Mouse (Mus musculus) hindlimb bud, embryonic 11.5 days (tissue): ENCODE data around the gene Nsg2.

Experiments used
- DNase-seq: peaks from one replicate; pipeline ENCODE4 v3.0.0-alpha.2; 2012; ENCODE audit warnings: low read depth, low spot score; ENCODE audit errors: extremely low spot score

Gene Nsg2

GRCm38 (mm10) chr11:32011867-32012603, 11.8 kb downstream of the Nsg2 start:
- DNase-seq: no peak

DNA sequence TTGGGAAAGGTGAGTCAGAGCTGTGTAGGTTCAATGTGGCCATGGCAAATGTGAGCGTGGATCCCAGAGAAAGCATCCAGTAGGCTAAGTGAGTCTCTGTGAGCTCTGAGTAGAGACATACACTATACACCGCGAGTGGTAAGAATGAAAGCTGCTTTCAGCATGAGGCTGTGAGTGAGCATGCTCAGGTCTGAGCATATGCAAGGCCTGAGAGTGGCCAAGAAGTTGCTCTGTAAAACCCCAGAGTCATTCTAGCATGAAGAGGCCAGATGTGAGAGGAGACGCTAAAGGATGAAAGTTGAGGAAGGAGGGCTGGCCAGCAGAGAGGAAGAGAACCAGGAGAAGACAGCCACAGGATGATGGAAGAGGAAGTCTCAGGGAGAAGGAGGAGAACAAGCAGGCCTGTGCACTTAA, 12.8 kb downstream of the Nsg2 start:
- DNase-seq: no peak

GRCm38 (mm10) chr11:32013561-32013960, 13.3 kb downstream of the Nsg2 start:
- no peak for DNase-seq

DNA sequence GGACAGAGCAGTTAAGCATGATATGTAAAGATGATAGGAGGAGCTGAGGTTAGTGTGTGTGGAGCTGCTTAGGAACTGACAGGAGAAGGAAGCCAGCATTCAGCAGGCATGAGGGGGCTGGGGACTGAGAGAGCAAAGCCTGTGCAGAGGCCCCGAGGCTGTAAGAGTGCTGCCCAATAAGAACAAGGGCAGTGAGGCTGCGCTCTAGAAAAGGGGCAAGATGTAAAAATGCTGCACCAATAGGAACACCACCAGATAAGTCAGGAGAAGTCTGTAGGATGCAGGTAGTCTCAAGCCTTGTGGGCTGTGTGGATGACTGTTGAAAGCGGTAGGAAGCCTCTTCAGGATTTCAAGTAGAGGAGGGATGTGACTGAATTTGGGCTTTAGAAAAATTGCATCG, 17.9 kb downstream of the Nsg2 start:
- DNase-seq: no peak

DNA sequence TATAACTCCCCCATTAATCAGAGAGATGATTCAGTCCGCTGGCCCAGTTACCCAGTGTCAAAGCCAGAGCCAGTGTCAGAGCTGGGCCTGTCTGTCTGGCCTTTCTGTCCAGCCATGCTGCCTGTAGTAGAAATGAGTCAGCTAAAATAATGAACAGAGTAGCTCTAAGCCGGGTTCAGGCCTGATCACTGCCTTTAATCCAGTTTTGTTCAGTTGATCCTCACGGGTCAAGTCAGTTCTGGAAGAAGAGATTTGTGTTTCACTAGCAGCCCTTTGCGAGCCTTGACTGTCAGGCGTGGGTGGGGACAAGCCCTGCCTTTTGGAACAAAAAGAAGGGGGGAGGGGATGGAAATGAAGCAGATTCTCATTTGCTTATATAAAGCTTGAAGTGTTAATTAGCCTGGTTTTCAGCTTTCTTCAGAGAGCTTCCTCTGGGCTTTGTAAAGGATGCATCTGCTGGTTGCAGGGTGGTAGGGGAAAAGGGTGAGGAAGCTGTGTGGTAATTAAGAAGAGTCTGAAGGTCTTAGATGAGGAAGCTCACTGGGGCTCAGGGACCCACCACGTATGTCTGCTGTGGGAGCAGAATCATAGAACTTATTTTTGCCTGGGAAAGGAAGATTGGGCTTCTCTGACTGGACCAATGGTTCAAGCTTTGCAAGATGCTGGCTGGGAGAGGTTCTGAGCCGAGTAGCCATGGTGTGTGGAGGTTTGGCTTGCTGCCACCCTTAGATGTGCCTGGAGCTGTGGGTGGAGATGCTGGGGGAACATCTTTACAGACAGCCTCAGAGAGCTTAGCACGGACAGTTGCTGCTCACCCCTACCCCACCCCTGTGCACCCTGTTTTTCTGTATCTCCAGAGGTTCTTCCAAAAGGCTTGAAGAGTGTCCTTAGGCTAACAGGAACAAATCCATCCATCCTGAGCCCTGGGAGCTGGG, 20.0 kb downstream of the Nsg2 start:
- no peak for DNase-seq

- no peak for DNase-seq
These were observed 26.4 kb downstream of the Nsg2 start for GRCm38 (mm10) chr11:32026634-32027033.

- DNase-seq: no peak
These were observed 27.4 kb downstream of the Nsg2 start for GRCm38 (mm10) chr11:32027474-32028342.

DNA sequence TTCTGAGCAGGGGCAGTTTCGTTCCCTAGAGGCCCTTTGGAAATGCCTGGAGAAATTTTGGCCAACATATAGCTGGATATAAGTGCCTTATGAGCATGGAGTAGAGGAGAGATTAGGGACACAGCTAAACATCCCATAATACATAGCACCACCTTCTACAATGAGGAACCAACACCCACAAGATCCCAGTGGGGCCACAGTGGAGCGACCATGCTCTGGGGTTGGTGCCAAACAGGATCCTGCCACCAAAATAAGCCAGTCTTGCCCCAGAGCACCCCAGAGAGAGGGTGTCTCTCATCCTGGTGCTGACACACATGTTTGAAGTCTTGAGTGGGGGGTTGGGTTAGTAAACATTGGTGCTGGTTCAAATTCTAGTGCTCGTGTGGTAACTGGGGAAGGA, 28.3 kb downstream of the Nsg2 start:
- no peak for DNase-seq

GRCm38 (mm10) chr11:32029356-32029755, 29.1 kb downstream of the Nsg2 start:
- no peak for DNase-seq

GRCm38 (mm10) chr11:32031396-32031795, 31.1 kb downstream of the Nsg2 start:
- no peak for DNase-seq

- no peak for DNase-seq
These were observed 31.8 kb downstream of the Nsg2 start for GRCm38 (mm10) chr11:32032053-32032452.

DNA sequence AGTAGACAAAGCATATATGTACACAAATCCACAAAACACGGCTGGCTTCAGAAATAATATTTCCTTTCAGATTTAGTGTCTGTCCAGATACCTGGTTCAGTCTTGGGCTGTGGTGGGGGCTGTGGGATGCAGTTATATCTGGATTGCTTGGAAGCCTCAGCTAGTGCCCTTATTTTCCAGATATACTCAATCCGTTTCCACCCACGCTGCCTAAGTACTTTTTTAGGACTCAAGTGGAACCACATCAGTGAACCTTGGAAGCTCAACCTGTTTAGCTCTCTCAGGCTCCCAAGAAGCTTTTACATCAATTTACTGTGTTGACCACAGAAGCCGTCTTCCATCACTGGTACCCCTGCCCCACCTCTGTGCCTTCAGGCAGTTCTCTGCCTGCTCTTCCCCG, 35.6 kb downstream of the Nsg2 start:
- DNase-seq: no peak

DNA sequence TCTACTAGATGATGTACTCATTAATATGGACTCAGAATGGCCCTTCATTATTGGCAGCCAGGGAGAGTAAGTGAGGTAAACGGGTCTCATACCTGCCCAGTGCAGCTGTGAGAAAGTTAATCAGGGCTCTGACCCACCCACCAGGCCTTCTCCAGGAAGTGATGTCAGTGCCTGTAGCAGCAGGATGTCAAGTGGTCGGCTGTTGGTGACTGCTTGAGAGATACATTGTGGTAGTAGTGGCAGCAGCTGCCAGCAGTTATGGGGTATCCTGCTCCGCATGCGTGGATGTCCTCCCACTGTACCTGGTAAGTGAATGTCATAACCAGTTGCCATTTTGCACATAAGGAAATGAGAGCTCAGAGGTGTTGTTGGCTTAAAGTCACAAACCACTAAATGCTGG, 39.4 kb downstream of the Nsg2 start:
- no peak for DNase-seq

GRCm38 (mm10) chr11:32057389-32057788, 57.1 kb downstream of the Nsg2 start:
- no peak for DNase-seq

- DNase-seq: no peak
These were observed 57.6 kb downstream of the Nsg2 start for GRCm38 (mm10) chr11:32057861-32058260.

GRCm38 (mm10) chr11:32061020-32061419, 60.8 kb downstream of the Nsg2 start:
- DNase-seq: no peak

DNA sequence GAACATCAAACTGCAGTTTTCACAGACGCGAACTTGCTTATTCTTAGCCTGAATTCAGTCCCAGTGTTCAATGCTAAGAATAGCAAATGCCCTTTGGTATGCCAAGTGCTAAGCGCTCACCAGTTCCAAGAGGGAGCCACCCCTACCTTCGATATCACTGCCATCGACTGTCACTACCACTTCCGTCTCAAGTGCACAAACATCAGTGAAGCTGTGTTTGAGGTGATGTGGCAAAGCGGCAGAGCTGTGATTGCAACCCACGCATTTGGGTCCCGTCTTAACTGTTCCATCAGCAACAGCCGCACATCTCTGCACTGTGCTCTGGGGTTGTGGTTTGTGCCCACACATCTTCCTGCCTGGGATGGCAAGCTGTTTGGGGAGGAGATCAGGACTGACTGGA, 61.6 kb downstream of the Nsg2 start:
- DNase-seq: no peak

- DNase-seq: no peak
These were observed 63.7 kb downstream of the Nsg2 start for GRCm38 (mm10) chr11:32063775-32064510.

DNA sequence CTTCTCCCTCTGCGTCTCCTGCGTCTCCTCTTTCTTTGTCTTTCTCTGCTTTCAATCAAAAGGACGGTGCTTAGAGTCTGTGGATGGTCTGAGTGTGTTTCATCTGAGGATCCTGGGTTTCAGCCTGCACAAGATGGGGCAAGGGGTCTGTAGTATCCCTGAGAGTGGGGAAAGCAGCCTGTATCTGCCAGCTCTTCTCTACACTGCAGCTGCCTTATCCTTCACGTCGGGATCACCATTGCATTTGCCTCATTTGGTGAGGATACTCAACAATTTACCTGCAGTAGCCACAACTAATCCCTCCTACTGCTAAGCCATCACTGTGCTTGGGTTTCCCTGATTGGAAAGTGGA, 64.2 kb downstream of the Nsg2 start:
- no peak for DNase-seq

- no peak for DNase-seq
These were observed 68.7 kb downstream of the Nsg2 start for GRCm38 (mm10) chr11:32068736-32069490.
